Mouse (Mus musculus): ENCODE results near the gene Prkce. TPM values are rescaled to one million over a fixed set of nuclear protein-coding genes. Genes with fewer than 3 reads are reported as not detected.

The Prkce gene
- polyA plus RNA-seq, 1 experiment: 3.3 TPM

DNA sequence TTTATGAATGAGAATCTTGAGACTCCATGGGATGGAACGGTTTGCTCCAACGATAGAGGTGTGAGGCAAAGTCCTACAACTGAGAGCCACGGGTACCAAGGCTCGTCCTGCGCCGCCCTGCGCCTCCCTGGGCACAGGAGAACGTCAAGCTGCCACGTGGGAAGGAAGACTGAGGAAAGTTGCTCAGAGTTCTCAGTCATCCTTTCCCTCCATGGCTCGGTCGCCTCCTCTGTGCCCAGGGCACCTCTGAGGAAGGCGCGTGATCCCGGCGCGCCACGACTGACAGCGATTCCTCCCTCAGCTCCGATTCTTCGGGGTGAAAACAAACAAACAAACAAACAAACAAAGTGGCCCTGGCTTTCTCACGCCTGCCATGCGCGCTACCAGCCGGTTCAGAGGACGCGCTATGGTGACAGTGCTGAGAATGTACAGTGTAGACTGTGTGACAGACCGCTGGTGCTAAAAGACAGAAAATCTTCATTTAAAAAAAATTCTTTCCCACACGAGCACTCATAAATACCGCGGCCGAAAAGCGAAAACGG, 23.0 kb upstream of the Prkce start:
- under 1% methylated on average over 33 of the region's 33 CpGs for WGBS
- no peak for TF ChIP-seq CTCF (IDR thresholded peaks at IDR 0.05; ENCODE audit: extremely low read depth, insufficient read length, insufficient replicate concordance, low read depth, low read length)
- TF ChIP-seq POLR2A (IDR thresholded peaks at IDR 0.05; ENCODE audit: low read depth, low read length): no peak
- H3K36me3 ChIP-seq (ENCODE audit: control insufficient read depth, insufficient read depth, low read length): no peaks in the 10 kb centered on the region
- peak overlapping the region; percentile 68 for H3K4me3 ChIP-seq (ENCODE audit: low read depth, low read length)
- 0 out of 2 replicates have a peak, but pooled peaks cover 2% of the 10 kb centered on the region for H3K4me1 ChIP-seq (ENCODE audit: control insufficient read depth, insufficient read depth, insufficient read length, low read length)
- H3K27me3 ChIP-seq (ENCODE audit: control insufficient read depth, insufficient read depth, low read length): no peaks in the 10 kb centered on the region
- peak overlapping the region; percentile 21; the same call in 1 of the 2 replicates for H3K27ac ChIP-seq (ENCODE audit: insufficient read depth, low read depth, low read length)

DNA sequence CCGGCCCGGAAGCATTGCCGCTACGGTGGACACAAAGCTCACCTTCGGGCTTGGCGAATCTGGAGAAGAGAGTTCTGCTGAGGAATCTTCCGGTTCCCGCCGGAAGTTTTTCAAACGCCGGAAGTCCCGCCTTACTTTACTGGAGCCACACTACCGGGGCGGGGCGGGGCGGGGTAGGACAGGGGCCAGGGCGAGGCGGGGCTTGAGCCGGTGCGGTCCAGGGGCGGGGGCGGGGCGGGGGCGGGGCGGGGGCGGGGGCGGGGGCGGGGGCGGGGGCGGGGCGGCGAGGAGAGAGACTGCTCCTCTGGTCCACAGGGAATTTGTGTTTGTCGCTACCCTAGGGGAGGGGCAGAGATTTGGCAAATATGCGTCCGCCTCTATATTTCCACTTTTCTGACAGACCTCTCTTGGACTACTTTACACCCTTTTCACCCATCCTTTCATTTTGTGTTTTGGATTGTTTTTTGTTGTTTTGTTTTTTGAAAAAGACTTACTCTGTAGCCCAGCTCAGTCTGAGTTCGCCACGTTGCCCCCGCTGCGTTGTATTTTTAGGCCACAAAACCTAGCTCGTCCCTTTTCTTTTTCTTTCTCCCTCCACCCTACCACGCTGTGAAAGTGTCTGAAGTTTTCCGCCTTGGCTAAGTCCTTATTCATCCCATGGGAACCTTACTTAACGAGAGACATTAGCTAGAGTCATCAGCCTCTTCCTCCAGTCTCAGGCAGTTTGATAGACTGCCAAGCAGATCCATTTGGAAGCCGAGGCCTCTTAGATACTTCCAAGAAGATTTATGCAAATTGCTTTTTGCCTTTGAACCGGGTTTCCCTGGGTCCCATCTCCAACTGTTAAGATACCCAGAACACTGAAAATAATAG, 22.3 kb upstream of the Prkce start, which contains the start of gene Srbd1:
Gene Srbd1, minus strand, starts transcription at position 97 of the 873 bp plus-strand sequence.
- TF ChIP-seq POLR2A (IDR thresholded peaks at IDR 0.05; ENCODE audit: low read depth, low read length) (no peak), CTCF (IDR thresholded peaks at IDR 0.05; ENCODE audit: extremely low read depth, insufficient read length, insufficient replicate concordance, low read depth, low read length) (no peak)
- Histone ChIP-seq H3K4me1 (ENCODE audit: control insufficient read depth, insufficient read depth, insufficient read length, low read length) (0 out of 2 replicates have a peak, but pooled peaks cover 2% of the 10 kb centered on the region), H3K27ac (ENCODE audit: insufficient read depth, low read depth, low read length) (peak within 1 kb of the TSS; percentile 21; the same call in 1 of the 2 replicates), H3K4me3 (ENCODE audit: low read depth, low read length) (peak within 1 kb of the TSS; percentile 68), H3K27me3 (ENCODE audit: control insufficient read depth, insufficient read depth, low read length) (no peaks in the 10 kb centered on the region), H3K36me3 (ENCODE audit: control insufficient read depth, insufficient read depth, low read length) (no peaks in the 10 kb centered on the region)
- WGBS: 2% methylated on average over 38 of the region's 45 CpGs

DNA sequence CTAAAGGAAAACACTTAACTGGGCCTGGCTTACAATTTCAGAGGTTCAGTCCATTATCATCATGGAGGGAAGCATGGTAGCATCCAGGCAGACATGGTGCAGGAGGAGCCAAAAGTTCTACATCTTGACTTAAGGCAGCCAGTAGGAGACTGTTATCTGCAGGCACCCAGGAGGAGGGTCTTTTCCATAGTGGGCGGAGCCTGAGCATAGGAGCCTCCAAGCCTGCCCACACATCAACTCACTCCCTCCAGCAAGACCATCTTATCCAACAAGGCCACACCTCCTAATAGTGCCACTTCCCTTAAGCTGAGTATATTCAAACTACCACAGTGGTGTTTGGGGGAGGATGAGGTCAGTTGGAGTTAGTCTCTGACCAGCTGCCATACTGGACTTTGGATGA, 17.9 kb upstream of the Prkce start:
- H3K4me1 ChIP-seq (ENCODE audit: control insufficient read depth, insufficient read depth, insufficient read length, low read length): no peaks in the 10 kb centered on the region
- 83% methylated on average over 1 of the region's 1 CpGs for WGBS
- TF ChIP-seq CTCF (IDR thresholded peaks at IDR 0.05; ENCODE audit: extremely low read depth, insufficient read length, insufficient replicate concordance, low read depth, low read length) (no peak), POLR2A (IDR thresholded peaks at IDR 0.05; ENCODE audit: low read depth, low read length) (no peak)
- H3K27me3 ChIP-seq (ENCODE audit: control insufficient read depth, insufficient read depth, low read length): no peaks in the 10 kb centered on the region
- H3K4me3 ChIP-seq (ENCODE audit: low read depth, low read length): no peak overlapping the region
- H3K36me3 ChIP-seq (ENCODE audit: control insufficient read depth, insufficient read depth, low read length): no peaks in the 10 kb centered on the region
- H3K27ac ChIP-seq (ENCODE audit: insufficient read depth, low read depth, low read length): no peak overlapping the region

DNA sequence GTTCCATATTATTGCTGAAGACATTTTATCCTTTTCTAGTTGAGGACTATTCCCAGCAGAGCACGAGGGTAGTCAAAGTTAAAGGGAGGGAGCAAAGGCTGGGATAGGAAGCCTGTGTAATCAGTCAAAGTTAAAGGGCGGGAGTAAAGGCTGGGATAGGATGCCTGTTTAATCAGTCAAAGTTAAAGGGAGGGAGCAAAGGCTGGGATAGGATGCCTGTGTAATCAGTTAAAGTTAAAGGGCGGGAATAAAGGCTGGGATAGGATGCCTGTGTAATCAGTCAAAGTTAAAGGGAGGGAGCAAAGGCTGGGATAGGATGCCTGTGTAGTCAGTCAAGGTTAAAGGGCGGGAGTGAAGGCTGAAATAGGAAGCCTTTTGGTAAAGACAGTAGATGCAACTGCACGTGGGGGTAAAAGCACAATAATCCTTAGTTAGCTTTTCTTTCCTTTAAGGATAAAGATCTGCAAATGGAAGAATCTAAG, 16.7 kb upstream of the Prkce start:
- H3K27me3 ChIP-seq (ENCODE audit: control insufficient read depth, insufficient read depth, low read length): no peaks in the 10 kb centered on the region
- no peaks in the 10 kb centered on the region for H3K36me3 ChIP-seq (ENCODE audit: control insufficient read depth, insufficient read depth, low read length)
- H3K27ac ChIP-seq (ENCODE audit: insufficient read depth, low read depth, low read length): no peak overlapping the region
- TF ChIP-seq POLR2A (IDR thresholded peaks at IDR 0.05; ENCODE audit: low read depth, low read length): no peak
- TF ChIP-seq CTCF (IDR thresholded peaks at IDR 0.05; ENCODE audit: extremely low read depth, insufficient read length, insufficient replicate concordance, low read depth, low read length): no peak
- H3K4me1 ChIP-seq (ENCODE audit: control insufficient read depth, insufficient read depth, insufficient read length, low read length): no peaks in the 10 kb centered on the region
- no peak overlapping the region for H3K4me3 ChIP-seq (ENCODE audit: low read depth, low read length)
- whole genome bisulfite sequencing: 9% methylated on average over 5 of the region's 5 CpGs

DNA sequence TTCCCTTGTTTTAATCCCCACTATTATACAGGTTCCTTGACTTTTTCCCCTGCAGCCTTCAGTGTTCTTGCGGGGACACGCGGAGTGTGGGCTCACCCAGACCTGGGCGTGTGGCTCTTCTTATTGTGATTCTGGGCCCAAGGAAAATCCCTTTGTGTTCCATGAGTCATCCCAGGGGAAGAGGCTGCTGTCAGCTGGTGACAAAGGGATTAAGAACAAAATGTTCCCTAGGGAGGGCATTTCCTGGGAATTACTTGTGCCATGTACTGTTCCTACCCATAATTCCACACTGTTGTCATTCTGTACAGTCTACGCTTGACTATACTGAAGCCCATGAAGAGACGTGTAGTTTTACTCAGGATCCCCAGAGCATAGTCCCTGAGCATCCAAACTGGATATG, 10.6 kb upstream of the Prkce start:
- TF ChIP-seq CTCF (IDR thresholded peaks at IDR 0.05; ENCODE audit: extremely low read depth, insufficient read length, insufficient replicate concordance, low read depth, low read length): no peak
- no peak for TF ChIP-seq POLR2A (IDR thresholded peaks at IDR 0.05; ENCODE audit: low read depth, low read length)
- no peaks in the 10 kb centered on the region for H3K27me3 ChIP-seq (ENCODE audit: control insufficient read depth, insufficient read depth, low read length)
- H3K4me1 ChIP-seq (ENCODE audit: control insufficient read depth, insufficient read depth, insufficient read length, low read length): no peaks in the 10 kb centered on the region
- H3K36me3 ChIP-seq (ENCODE audit: control insufficient read depth, insufficient read depth, low read length): no peaks in the 10 kb centered on the region
- no peak overlapping the region for H3K27ac ChIP-seq (ENCODE audit: insufficient read depth, low read depth, low read length)
- 79% methylated on average over 6 of the region's 6 CpGs for WGBS
- no peak overlapping the region for H3K4me3 ChIP-seq (ENCODE audit: low read depth, low read length)

DNA sequence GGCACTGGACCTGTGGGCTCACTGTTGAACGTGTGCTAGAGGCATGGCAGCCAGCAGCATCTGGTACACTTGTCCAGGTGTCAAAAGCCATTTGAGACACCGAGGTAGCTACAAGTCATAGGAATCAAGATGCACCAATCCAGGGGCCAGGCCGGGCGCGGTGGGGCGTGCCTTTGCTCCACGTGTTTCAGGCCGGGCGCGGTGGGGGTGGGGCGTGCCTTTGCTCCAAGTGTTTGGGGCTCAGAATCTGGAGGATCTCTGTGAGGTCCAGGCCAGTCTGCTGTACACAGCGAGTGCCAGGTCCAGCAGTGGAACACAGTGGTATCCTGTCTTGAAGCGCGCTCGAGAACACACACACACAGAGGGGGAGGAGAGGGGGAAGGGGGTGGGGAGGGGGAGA, 4.9 kb upstream of the Prkce start:
- Histone ChIP-seq H3K27ac (ENCODE audit: insufficient read depth, low read depth, low read length) (no peak overlapping the region), H3K4me1 (ENCODE audit: control insufficient read depth, insufficient read depth, insufficient read length, low read length) (peaks cover 18% of the 10 kb centered on the region), H3K4me3 (ENCODE audit: low read depth, low read length) (no peak overlapping the region), H3K36me3 (ENCODE audit: control insufficient read depth, insufficient read depth, low read length) (no peaks in the 10 kb centered on the region), H3K27me3 (ENCODE audit: control insufficient read depth, insufficient read depth, low read length) (no peaks in the 10 kb centered on the region)
- WGBS: 44% methylated on average over 15 of the region's 15 CpGs
- no peak for TF ChIP-seq CTCF (IDR thresholded peaks at IDR 0.05; ENCODE audit: extremely low read depth, insufficient read length, insufficient replicate concordance, low read depth, low read length)
- TF ChIP-seq POLR2A (IDR thresholded peaks at IDR 0.05; ENCODE audit: low read depth, low read length): no peak

DNA sequence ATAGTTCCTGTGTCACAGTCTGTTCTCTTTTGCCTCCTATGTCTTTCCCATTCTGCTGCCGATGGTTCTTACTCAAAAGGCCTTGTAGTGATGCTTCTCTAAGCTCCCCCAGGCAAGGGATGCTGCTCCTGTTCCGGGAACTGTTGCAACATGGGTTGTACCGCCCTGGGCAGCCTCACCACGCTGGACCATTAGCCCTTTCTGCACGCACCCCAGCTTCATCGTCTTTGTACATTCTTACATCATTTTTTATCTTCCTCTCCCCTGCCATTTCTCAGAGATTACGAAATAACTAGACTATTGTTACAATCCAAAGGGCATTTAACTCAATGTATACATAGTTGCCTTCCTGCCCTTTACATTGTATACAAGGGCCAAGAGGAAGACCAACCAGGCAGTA, 3.2 kb upstream of the Prkce start:
- H3K36me3 ChIP-seq (ENCODE audit: control insufficient read depth, insufficient read depth, low read length): no peaks in the 10 kb centered on the region
- H3K4me3 ChIP-seq (ENCODE audit: low read depth, low read length): no peak overlapping the region
- H3K27me3 ChIP-seq (ENCODE audit: control insufficient read depth, insufficient read depth, low read length): no peaks in the 10 kb centered on the region
- TF ChIP-seq POLR2A (IDR thresholded peaks at IDR 0.05; ENCODE audit: low read depth, low read length) (no peak), CTCF (IDR thresholded peaks at IDR 0.05; ENCODE audit: extremely low read depth, insufficient read length, insufficient replicate concordance, low read depth, low read length) (no peak)
- peak overlapping the region; percentile 36 for H3K27ac ChIP-seq (ENCODE audit: insufficient read depth, low read depth, low read length)
- WGBS: 35% methylated on average over 7 of the region's 7 CpGs
- H3K4me1 ChIP-seq (ENCODE audit: control insufficient read depth, insufficient read depth, insufficient read length, low read length): peaks cover 25% of the 10 kb centered on the region

Data from small intestine, adult 2 months (tissue).